ENCODE assay signal across 8 mouse cellular contexts in the genomic region with DNA sequence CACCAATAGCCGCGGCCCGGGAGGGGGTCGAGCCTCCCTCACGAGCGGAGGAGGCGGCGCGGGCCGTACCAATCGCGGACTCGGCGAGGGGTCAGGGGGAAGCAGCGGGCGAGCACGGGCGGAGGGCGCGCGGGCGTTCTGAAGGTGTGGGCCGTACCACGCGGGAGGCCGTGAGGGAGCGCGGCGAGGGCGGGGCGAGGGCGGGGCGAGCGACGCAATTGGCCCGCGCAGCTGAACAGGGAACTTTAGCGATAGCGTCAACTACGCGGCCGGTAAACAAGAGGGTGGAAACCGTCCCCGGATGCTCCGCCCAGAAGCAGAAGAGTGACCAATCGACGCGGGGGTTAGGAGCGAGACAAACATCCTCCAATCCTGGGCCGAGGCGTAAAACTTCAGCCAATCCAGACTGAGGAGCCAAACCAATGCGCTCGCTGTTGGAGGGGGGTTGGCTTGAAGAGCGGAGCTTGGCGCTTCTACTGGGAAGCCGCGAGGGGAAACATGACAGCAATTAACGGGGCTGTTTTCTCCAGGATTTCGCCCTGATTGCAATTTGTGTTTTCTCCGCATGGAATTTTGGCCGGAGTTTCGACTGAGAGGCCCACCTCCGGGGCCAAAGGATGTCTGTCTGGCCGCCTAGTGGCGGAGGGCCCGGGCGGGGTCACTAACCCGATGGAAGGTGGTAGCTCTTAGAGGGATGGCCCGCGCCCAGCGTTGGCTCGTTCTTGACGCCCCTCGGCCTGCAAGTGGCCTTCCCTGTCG. TPM values are rescaled to one million over a fixed set of nuclear protein-coding genes. Genes with fewer than 3 reads are reported as not detected.
DNase-seq lines count a peak whose midpoint lies in the region; ATAC-seq lines count a peak whose summit lies in the region.

Rmnd5a (minus strand) TSS at position 146 of the 759 bp plus-strand sequence.

- no peaks in the 10 kb centered on the region for H3K27me3 ChIP-seq in hindbrain, embryonic 14.5 days (ENCODE audit: control insufficient read depth, insufficient read depth, low read length)

- peak; percentile 100 for DNase-seq in R1 (ENCODE audit: low read depth, low spot score)
- peak; percentile 99 to 100 for DNase-seq in cerebellum, postnatal 25 days
- DNase-seq in frontal cortex, postnatal 25 days (ENCODE audit: low spot score in 2 of 2) = peak; percentile 93 to 96
- DNase-seq in hindbrain, embryonic 14.5 days (ENCODE audit: low spot score) = peak; percentile 96
- peak; percentile 98 for DNase-seq in layer of hippocampus, postnatal 36 days
- peak; percentile 99 for DNase-seq in lung, postnatal 36 days
- peak; percentile 100 for DNase-seq in retina, postnatal 1 day
- peak; percentile 94 to 98 for DNase-seq in urinary bladder, adult 18-20 months (ENCODE audit: low spot score in 2 of 2)

- H3K4me3 ChIP-seq in hindbrain, embryonic 14.5 days (replicated peaks; ENCODE audit: low read length) = peak within 1 kb of the TSS; percentile 93

- under 1% methylated on average over 74 of the region's 75 CpGs for WGBS in hindbrain, embryonic 14.5 days

- H3K36me3 ChIP-seq in hindbrain, embryonic 14.5 days (replicated peaks; ENCODE audit: control insufficient read depth, insufficient read depth) = no peaks in the 10 kb centered on the region

- no peaks in the 10 kb centered on the region for H3K9me3 ChIP-seq in hindbrain, embryonic 14.5 days (ENCODE audit: control insufficient read depth, low read length)

- H3K4me1 ChIP-seq in hindbrain, embryonic 14.5 days (replicated peaks; ENCODE audit: control insufficient read depth, insufficient read depth, low read length) = peaks cover 31% of the 10 kb centered on the region

- H3K9ac ChIP-seq in hindbrain, embryonic 14.5 days = peak within 1 kb of the TSS; percentile 90

- H3K4me2 ChIP-seq in hindbrain, embryonic 14.5 days (replicated peaks) = peak within 1 kb of the TSS; percentile 92

- H3K27ac ChIP-seq in hindbrain, embryonic 14.5 days = peak within 1 kb of the TSS; percentile 97

- ATAC-seq in hindbrain, embryonic 14.5 days (ENCODE audit: low FRiP score) = peak; percentile 99

RNA-seq across cellular contexts. Expression of gene Rmnd5a, which starts in this region (rescaled TPM):
- 5.8 TPM in 2 replicates for polyA plus RNA-seq in hindbrain, embryonic 14.5 days (2014; fragmentation: Nextera tagmentation; extraction: Ambion mirVana)
- 100 to 1,000 TPM; 100 to 103 TPM for total RNA-seq in layer of hippocampus, postnatal 36 days (2021)

Comparison
In these comparisons a context has a peak if more than half of its experiments do, and no peak if none do; other contexts are left out.
1. Peak in every context shown above with its lines: DNase-seq, ATAC-seq, H3K4me3 ChIP-seq and H3K27ac ChIP-seq.